Mouse (Mus musculus): ENCODE data around the gene 2310034G01Rik. TPM values are rescaled to one million over a fixed set of nuclear protein-coding genes. Genes with fewer than 3 reads are reported as not detected.
A peak's percentile ranks its signal among the peaks of the same experiment; 100 is the strongest.

Gene 2310034G01Rik
- 2.0 and 2.6 TPM in 2 replicates for polyA plus RNA-seq (2015; fragmentation: Nextera tagmentation; extraction: Ambion mirVana)

GRCm38 (mm10) chr19:46350168-46350932, at the start of gene 2310034G01Rik:
TSS of gene 2310034G01Rik (minus strand) at chr19:46350302.
- Histone ChIP-seq H3K4me1 (peaks cover 25% of the 10 kb centered on the region), H3K4me2 (peak within 1 kb of the TSS; percentile 95), H3K4me3 (replicated peaks) (peak within 1 kb of the TSS; percentile 70), H3K27ac (peak within 1 kb of the TSS; percentile 90), H3K27me3 (no peaks in the 10 kb centered on the region), H3K9ac (peak within 1 kb of the TSS; percentile 81), H3K9me3 (replicated peaks) (no peaks in the 10 kb centered on the region), H3K36me3 (no peaks in the 10 kb centered on the region)
- WGBS = 59% methylated on average over 10 of the region's 10 CpGs
- no peak for ATAC-seq (replicated peaks; ENCODE audit: low FRiP score)

- no peak overlapping the region for H3K9ac ChIP-seq
- no peak overlapping the region for H3K4me3 ChIP-seq (replicated peaks)
- WGBS = 55% methylated on average over 7 of the region's 7 CpGs
These were observed 49.8 kb upstream of the 2310034G01Rik start for GRCm38 (mm10) chr19:46399886-46400285.

GRCm38 (mm10) chr19:46399372-46399771, 49.3 kb upstream of the 2310034G01Rik start:
- H3K36me3 ChIP-seq = peaks cover 32% of the 10 kb centered on the region
- H3K4me2 ChIP-seq = peak overlapping the region; percentile 84; the same call in 1 of the 2 replicates
- WGBS = 71% methylated on average over 6 of the region's 6 CpGs
- H3K27me3 ChIP-seq = no peaks in the 10 kb centered on the region
- peaks cover 52% of the 10 kb centered on the region for H3K4me1 ChIP-seq
- no peaks in the 10 kb centered on the region for H3K9me3 ChIP-seq (replicated peaks)
- no peak for ATAC-seq (replicated peaks; ENCODE audit: low FRiP score)
- no peak overlapping the region for H3K27ac ChIP-seq
- no peak overlapping the region for H3K9ac ChIP-seq
- no peak overlapping the region for H3K4me3 ChIP-seq (replicated peaks)

More at GRCm38 (mm10) chr19:46399886-46400285, 49.8 kb upstream of the 2310034G01Rik start:
- Histone ChIP-seq H3K9me3 (replicated peaks) (no peaks in the 10 kb centered on the region), H3K4me2 (no peak overlapping the region), H3K4me1 (peaks cover 48% of the 10 kb centered on the region), H3K27me3 (no peaks in the 10 kb centered on the region), H3K36me3 (peaks cover 37% of the 10 kb centered on the region), H3K27ac (no peak overlapping the region)
- no peak for ATAC-seq (replicated peaks; ENCODE audit: low FRiP score)

GRCm38 (mm10) chr19:46398401-46398800, 48.3 kb upstream of the 2310034G01Rik start:
- 37% methylated on average over 3 of the region's 3 CpGs for WGBS
- no peak for ATAC-seq (replicated peaks; ENCODE audit: low FRiP score)

GRCm38 (mm10) chr19:46397436-46398001, 47.4 kb upstream of the 2310034G01Rik start:
- Histone ChIP-seq H3K9ac (peak overlapping the region; percentile 91), H3K27me3 (no peaks in the 10 kb centered on the region), H3K9me3 (replicated peaks) (no peaks in the 10 kb centered on the region), H3K4me1 (peaks cover 54% of the 10 kb centered on the region), H3K4me3 (replicated peaks) (peak overlapping the region; percentile 80), H3K36me3 (peaks cover 13% of the 10 kb centered on the region), H3K27ac (peak overlapping the region; percentile 91), H3K4me2 (peak overlapping the region; percentile 84)
- under 1% methylated on average over 19 of the region's 19 CpGs for WGBS
- ATAC-seq (replicated peaks; ENCODE audit: low FRiP score) = no peak

More at GRCm38 (mm10) chr19:46398401-46398800, 48.3 kb upstream of the 2310034G01Rik start:
- H3K9me3 ChIP-seq (replicated peaks) = no peaks in the 10 kb centered on the region
- H3K27ac ChIP-seq = no peak overlapping the region
- H3K27me3 ChIP-seq = no peaks in the 10 kb centered on the region
- H3K4me1 ChIP-seq = peaks cover 56% of the 10 kb centered on the region
- H3K4me3 ChIP-seq (replicated peaks) = peak overlapping the region; percentile 80
- H3K4me2 ChIP-seq = peak overlapping the region; percentile 84
- peaks cover 22% of the 10 kb centered on the region for H3K36me3 ChIP-seq
- peak overlapping the region; percentile 91; the same call in 1 of the 2 replicates for H3K9ac ChIP-seq

GRCm38 (mm10) chr19:46396686-46397435, 46.8 kb upstream of the 2310034G01Rik start, which contains the start of gene Sufu:
TSS of gene Sufu (plus strand) at chr19:46396896.
- H3K27ac ChIP-seq = peak within 1 kb of the TSS; percentile 91
- H3K36me3 ChIP-seq = peaks cover 13% of the 10 kb centered on the region
- under 1% methylated on average over 57 of the region's 57 CpGs for WGBS
- H3K4me3 ChIP-seq (replicated peaks) = peak within 1 kb of the TSS; percentile 80
- H3K4me1 ChIP-seq = peaks cover 59% of the 10 kb centered on the region
- peak; percentile 89 for ATAC-seq (replicated peaks; ENCODE audit: low FRiP score)
- peak within 1 kb of the TSS; percentile 91 for H3K9ac ChIP-seq
- H3K27me3 ChIP-seq = no peaks in the 10 kb centered on the region
- peak within 1 kb of the TSS; percentile 84 for H3K4me2 ChIP-seq
- no peaks in the 10 kb centered on the region for H3K9me3 ChIP-seq (replicated peaks)

- peaks cover 61% of the 10 kb centered on the region for H3K4me1 ChIP-seq
- no peaks in the 10 kb centered on the region for H3K27me3 ChIP-seq
- H3K27ac ChIP-seq = peak overlapping the region; percentile 20
- 14% methylated on average over 8 of the region's 8 CpGs for WGBS
- peak overlapping the region; percentile 68 for H3K4me3 ChIP-seq (replicated peaks)
- H3K9ac ChIP-seq = peak overlapping the region; percentile 11
- peaks cover 9% of the 10 kb centered on the region for H3K36me3 ChIP-seq
- H3K4me2 ChIP-seq = peak overlapping the region; percentile 84
- ATAC-seq (replicated peaks; ENCODE audit: low FRiP score) = no peak
- H3K9me3 ChIP-seq (replicated peaks) = no peaks in the 10 kb centered on the region
These were observed 46.0 kb upstream of the 2310034G01Rik start for GRCm38 (mm10) chr19:46396109-46396508.

- peaks cover 56% of the 10 kb centered on the region for H3K4me1 ChIP-seq
- no peaks in the 10 kb centered on the region for H3K27me3 ChIP-seq
- WGBS = under 1% methylated on average over 51 of the region's 51 CpGs
- H3K36me3 ChIP-seq = 0 out of 2 replicates have a peak, but pooled peaks cover 1% of the 10 kb centered on the region
- peak within 1 kb of the TSS; percentile 70 for H3K27ac ChIP-seq
- peak within 1 kb of the TSS; percentile 84 for H3K4me2 ChIP-seq
- peak within 1 kb of the TSS; percentile 58 for H3K9ac ChIP-seq
- no peaks in the 10 kb centered on the region for H3K9me3 ChIP-seq (replicated peaks)
- peak within 1 kb of the TSS; percentile 80 for H3K4me3 ChIP-seq (replicated peaks)
- ATAC-seq (replicated peaks; ENCODE audit: low FRiP score) = peak; percentile 96
These were observed 45.3 kb upstream of the 2310034G01Rik start, which contains the start of gene Actr1a for GRCm38 (mm10) chr19:46395109-46396009. TSS of gene Actr1a (minus strand) at chr19:46395748.

- Histone ChIP-seq H3K9me3 (replicated peaks) (no peaks in the 10 kb centered on the region), H3K27ac (no peak overlapping the region), H3K4me2 (peak overlapping the region; percentile 84), H3K27me3 (no peaks in the 10 kb centered on the region), H3K4me3 (replicated peaks) (peak overlapping the region; percentile 68), H3K4me1 (peaks cover 50% of the 10 kb centered on the region), H3K9ac (peak overlapping the region; percentile 53), H3K36me3 (no peaks in the 10 kb centered on the region)
- no peak for ATAC-seq (replicated peaks; ENCODE audit: low FRiP score)
- WGBS = 4% methylated on average over 10 of the region's 10 CpGs
These were observed 44.6 kb upstream of the 2310034G01Rik start for GRCm38 (mm10) chr19:46394712-46395108.

GRCm38 (mm10) chr19:46392018-46392417, 41.9 kb upstream of the 2310034G01Rik start:
- ATAC-seq (replicated peaks; ENCODE audit: low FRiP score) = no peak
- WGBS = 27% methylated on average over 4 of the region's 4 CpGs
- Histone ChIP-seq H3K4me2 (no peak overlapping the region), H3K9me3 (replicated peaks) (no peaks in the 10 kb centered on the region), H3K4me1 (peaks cover 28% of the 10 kb centered on the region), H3K27ac (no peak overlapping the region), H3K9ac (no peak overlapping the region), H3K4me3 (replicated peaks) (no peak overlapping the region), H3K27me3 (no peaks in the 10 kb centered on the region), H3K36me3 (peaks cover 6% of the 10 kb centered on the region)

- H3K36me3 ChIP-seq = peaks cover 23% of the 10 kb centered on the region
- H3K4me2 ChIP-seq = no peak overlapping the region
- no peak overlapping the region for H3K27ac ChIP-seq
- H3K4me3 ChIP-seq (replicated peaks) = no peak overlapping the region
- H3K4me1 ChIP-seq = peaks cover 23% of the 10 kb centered on the region
- 93% methylated on average over 5 of the region's 5 CpGs for WGBS
- H3K9me3 ChIP-seq (replicated peaks) = no peaks in the 10 kb centered on the region
- no peak overlapping the region for H3K9ac ChIP-seq
- no peaks in the 10 kb centered on the region for H3K27me3 ChIP-seq
- ATAC-seq (replicated peaks; ENCODE audit: low FRiP score) = no peak
These were observed 39.8 kb upstream of the 2310034G01Rik start for GRCm38 (mm10) chr19:46389872-46390271.

Data from kidney, embryonic 15.5 days (tissue).